Mouse (Mus musculus): ENCODE data around the gene Zfp989.
"Not testable (repeated sequence)": the region's sequence is repeated elsewhere in the genome, so short reads cannot be mapped to it uniquely, and the experiment has no call there.

The Zfp989 gene

DNA sequence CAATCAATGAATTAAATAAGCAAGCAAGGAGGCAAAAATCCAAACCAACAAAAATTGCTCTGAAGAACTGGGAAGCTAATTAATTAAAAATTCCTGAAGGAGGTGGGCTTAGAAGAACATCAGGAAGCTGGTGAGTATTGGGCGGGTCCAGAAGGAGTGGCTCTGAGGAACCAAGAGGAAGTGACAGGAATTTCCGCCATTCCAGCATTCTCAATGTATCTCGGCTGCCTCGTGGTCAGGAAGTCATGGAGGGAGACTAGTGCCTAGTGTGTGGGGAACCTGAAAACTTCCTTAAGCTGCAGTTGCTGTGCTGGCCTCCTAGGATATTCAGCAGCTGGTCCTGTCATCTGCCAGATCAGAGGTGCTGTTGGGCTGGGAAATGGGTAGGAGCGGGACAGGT lies at the start of gene Zfp989:
Gene Zfp989 (plus strand): TSS at position 220 of the 400 bp plus-strand sequence.
- POLR2A ChIA-PET = interaction anchor here in 2 of 4 experiments (0.6 kb wide), 2 partner anchors 62 kb away, joined by 3 to 6 read pairs; partner anchors contain the start of gene Gm21411 (in 2 of the 2)
- CTCF ChIA-PET = not testable (repeated sequence)

DNA sequence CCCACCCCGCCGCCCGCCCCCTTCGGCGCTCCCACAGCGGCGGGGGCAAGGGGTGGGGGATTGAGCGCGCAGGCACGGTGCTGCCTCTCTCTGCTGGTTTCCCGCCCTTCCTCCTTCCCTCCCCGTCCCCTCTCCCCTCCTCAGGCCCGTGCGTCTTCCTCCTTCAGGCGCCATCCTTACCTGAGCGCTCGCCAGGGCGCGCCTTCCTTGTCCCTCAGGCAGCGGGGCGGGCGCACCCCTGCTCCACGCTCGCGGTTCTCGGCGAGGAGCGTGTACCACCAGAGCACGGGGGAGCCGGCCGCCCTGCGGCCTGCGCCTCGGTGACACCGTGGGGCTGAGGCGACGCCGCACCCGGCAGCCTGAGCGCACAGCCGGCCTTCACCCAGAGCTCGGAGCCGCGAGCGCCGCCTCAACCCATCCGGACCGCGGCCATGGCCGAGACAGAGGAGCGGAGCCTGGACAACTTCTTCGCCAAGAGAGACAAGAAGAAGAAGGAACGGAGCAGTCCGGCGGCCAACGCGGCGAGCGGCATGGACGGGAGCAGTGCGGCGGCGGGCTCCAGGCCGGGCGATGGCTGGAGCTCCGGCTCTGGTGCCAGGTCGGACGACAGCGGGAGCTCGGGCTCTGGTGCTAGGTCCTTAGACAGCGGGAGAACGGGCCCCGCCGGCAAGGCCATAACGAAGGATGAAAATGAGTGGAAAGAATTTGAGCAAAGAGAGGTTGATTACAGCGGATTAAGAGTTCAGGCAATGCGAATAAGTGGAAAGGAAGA lies 39.3 kb upstream of the Zfp989 start:
- POLR2A ChIA-PET = interaction anchor here in 3 of 4 experiments (0.6 to 2.1 kb wide), 7 partner anchors 10 to 1096 kb away, joined by 3 to 44 read pairs (median 6); partner anchors contain the start of gene Gm21411 (in 1 of the 3)

DNA sequence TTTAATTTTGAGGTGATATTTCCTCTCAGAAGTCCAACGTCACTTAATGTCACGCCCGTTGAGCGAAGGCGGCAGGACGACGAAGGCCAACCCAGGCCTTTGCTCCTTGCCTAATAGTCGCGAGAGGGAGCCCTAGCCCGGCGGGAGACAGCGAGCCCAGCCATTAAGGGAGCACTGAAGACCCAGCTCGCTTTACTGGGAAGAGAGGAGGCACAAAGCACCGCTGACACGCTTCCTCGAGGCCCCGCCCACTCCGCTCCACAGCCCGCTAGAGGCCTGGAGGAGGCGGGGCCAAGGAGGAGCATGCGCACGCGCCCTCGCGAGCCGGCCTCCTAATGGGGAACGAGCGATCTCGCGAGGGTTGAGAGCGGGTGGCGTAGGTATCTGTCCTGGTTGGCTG lies 30.1 kb upstream of the Zfp989 start:
- CTCF ChIA-PET = not testable (repeated sequence)

More for the DNA sequence above, 39.3 kb upstream of the Zfp989 start:
- CTCF ChIA-PET = no interaction called here

DNA sequence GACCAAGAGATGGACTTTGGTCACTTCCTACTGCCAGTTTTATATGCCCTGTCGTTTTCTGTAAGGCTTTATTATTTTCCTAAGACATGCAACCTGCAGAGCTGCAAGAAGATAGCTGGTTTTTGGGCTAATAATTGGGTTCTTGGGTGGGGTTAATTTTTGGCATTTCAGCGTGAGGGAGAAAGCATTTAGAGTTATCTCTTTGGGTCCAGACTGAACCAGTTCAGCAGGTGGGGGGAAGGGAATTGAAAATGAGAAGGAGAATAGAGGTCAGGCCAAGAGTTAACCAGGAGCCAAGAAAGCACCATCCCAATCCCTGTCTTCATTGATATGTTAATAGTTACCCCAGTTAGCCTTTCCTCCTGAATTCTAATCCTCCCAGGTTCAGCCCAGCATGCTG lies 4.8 kb downstream of the Zfp989 start:
- CTCF ChIA-PET = not testable (repeated sequence)

More for the DNA sequence above, 30.1 kb upstream of the Zfp989 start:
- POLR2A ChIA-PET = interaction anchor here in 1 of 4 experiments (1.5 kb wide), 1 partner anchor 10 kb away, joined by 3 read pairs; no protein-coding TSS in a partner anchor

DNA sequence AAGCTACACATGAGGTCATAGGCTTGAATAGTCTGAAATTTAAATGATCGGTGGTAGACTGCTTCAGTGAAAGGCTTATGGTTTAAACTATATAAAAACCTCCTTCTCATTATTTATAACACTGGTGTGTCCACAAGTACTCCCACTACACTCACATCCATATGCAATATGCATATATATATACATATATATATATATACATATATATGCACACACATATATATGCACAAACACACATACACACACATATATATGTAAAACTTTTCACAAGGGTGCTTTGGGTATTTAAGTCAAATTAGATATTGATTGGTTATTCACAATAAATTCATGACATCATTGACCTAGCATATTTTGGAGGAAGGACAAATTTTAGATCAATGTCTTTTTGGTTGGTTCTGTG lies 46.6 kb downstream of the Zfp989 start:
- CTCF ChIA-PET, POLR2A ChIA-PET: not testable (repeated sequence)

More for the DNA sequence above, 4.8 kb downstream of the Zfp989 start:
- POLR2A ChIA-PET = not testable (repeated sequence)

DNA sequence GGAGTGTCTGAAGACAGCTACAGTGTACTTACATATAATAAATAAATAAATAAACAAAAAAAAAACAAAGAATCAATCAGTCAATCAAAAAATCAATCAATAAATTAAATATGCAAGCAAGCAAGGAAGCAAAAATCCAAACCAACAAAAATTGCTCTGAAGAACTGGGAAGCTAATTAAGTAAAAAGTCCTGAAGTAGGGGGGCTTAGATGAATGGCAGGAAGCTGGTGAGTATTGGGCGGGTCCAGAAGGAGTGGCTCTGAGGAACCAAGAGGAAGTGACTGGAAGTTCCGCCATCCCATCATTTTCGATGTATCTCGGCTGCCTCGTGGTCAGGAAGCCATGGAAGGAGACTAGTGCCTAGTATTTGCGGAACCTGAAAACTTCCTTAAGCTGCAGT lies 49.8 kb downstream of the Zfp989 start, which contains the start of gene Rex2:
Gene Rex2 (plus strand): TSS at position 301 of the 400 bp plus-strand sequence.
- POLR2A ChIA-PET, CTCF ChIA-PET: not testable (repeated sequence)

DNA sequence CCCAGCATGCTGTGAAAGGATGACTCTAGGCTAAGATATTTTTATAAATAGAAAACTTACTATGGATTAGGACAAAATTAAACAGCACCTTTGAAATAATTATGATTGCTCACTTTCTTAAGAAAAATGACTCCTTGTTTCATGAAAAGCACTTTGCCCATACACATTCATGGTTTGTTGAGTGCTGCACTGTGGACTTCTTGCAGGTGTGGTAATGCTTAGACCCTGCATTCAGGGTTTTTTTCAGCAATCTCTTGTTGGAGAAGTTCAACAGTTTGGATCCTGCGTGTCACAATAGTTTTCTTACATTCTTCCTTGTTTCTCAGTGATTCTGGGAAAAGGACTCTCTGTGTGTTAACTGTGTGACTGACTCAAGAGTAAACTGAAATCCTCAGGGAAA lies 54.6 kb downstream of the Zfp989 start:
- CTCF ChIA-PET, POLR2A ChIA-PET: not testable (repeated sequence)

DNA sequence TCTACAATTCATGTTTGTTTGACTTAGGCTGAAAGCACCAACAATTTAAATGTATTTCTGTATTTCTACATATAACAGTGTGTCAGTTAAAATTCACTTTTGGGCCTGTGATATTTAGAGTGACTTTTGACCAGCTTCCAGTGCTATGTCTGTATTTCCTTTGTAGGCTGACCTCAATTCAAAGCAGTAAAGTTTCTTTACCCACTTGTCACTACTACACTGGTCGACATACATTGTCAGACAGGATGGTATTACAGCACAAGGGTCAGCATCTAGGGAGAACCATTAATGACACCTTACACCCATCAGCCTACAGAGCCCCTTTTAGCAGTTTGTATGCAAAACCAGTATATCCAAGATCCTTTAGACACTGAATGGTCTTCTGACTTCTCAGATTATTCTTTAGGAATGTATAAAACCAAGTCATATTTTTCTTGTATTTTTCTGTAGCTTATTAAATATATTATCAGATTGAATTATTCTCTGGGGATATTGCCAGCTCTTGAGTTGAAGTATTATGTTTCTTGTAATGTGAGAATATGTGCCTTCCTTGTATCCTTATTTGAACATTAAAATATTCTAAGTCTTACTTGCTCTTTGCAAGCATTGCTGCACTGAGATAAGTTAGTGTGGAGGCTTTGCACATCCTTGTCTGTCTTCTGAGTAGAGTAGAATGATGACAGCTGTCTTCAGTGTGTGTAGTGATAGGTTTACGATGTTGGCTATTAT lies 59.7 kb downstream of the Zfp989 start:
- POLR2A ChIA-PET, CTCF ChIA-PET: not testable (repeated sequence)

Measured in embryonic stem cell, embryonic (primary cell).